Mouse (Mus musculus): ENCODE data around the gene Syn3. TPM values are rescaled to one million over a fixed set of nuclear protein-coding genes. Genes with fewer than 3 reads are reported as not detected.

Gene Syn3
- polyA plus RNA-seq, 1 experiment from 2014 or later, result 2.1 TPM

DNA sequence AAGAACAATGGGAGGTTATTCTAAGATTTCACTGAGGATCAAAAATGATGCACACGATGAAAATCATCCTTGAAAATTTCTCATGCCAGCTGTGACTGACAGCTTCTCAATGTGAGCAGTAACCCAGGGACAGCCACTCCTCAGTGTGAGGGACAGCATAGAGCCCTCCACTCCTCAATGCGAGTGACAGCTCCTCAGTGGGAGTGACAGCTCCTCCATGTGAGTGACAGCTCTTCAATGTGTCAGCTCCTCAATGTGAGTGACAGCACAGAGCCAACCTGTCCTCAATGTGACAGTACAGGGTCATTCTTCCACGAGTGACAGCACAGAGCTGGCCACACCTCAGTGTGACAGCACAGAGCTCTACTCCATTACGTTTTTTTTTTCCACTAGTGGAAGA is 310.1 kb downstream of the Syn3 start:
- no peaks in the 10 kb centered on the region for H3K27me3 ChIP-seq
- in situ Hi-C loops (cut with MboI; ENCODE audit: low pct_unique_long_range_greater_than_20kb), result no loop called here
- TF ChIP-seq CTCF (IDR thresholded peaks at IDR 0.05), result no peak
- POLR2A ChIA-PET, result no interaction called here
- CTCF ChIA-PET, result interaction anchor here (1.1 to 1.5 kb wide), 2 partner anchors 9 to 15 kb away, joined by 3 read pairs; no protein-coding TSS in a partner anchor
- DNase-seq (ENCODE audit: low read depth, low spot score) (no peak), ATAC-seq (no peak)

DNA sequence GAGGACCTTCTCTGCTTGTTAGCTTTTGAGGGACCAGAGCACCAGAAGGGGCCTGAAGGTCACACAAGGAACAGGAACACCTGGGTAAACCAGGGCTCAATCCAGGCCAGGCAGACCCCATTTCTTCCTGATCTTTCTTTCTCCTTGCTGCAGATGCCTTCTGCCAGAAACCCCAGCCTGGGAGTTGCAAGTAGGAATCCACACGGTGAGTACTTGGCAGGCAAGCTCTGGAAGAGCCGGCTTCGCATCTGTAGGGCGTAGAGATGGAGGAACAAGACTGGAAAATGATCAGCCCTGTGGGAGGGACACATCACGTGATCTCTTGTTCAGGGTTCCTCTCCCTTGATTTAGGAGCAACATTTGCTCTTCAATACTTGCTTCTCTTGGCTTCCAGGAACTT is 310.8 kb downstream of the Syn3 start:
- ATAC-seq, result no peak
- in situ Hi-C loops (cut with MboI; ENCODE audit: low pct_unique_long_range_greater_than_20kb), result no loop called here

DNA sequence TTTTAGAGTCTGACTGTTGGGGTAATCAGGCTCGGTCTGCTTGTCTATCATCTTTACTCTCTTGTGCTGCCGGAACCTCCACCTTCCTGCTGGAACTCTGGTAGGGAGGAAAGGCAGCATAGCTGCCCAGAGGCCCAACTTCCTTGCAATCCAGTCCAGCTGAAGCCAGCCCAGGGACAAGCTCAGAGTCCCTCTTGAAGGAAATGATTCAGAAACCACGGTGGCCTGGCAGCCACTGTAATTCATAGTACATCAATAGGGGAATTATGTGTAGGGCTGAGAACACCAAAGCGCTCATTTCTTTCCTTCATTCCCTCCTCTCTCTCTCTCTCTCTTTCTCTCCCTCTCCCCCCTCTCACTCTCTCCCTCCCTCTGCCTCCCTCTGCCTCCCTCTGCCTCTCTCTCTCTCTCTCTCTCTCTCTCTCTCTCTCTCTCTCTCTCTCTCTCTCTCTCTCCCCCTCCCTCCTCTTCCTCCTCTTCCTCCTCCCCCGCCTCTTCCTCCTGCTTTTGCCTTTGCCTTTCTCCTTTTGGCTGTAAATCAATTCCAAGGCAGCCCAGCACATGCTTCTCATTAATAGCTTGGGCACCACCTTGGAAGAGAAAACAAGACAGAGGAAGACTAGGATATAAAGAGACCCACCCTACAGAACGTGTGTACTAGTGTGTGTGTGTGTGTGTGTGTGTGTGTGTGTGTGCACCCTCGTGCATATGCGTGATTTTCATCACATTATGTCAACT is 315.4 kb downstream of the Syn3 start:
- DNase-seq (ENCODE audit: low read depth, low spot score), result no peak
- in situ Hi-C loops (cut with MboI; ENCODE audit: low pct_unique_long_range_greater_than_20kb), result loop anchor here (5.0 kb wide), 1 partner anchor 109 kb away; no protein-coding TSS in a partner anchor
- ChIA-PET POLR2A (no interaction called here), CTCF (no interaction called here)
- no peak for ATAC-seq
- no peaks in the 10 kb centered on the region for H3K27me3 ChIP-seq
- no peak for TF ChIP-seq CTCF (IDR thresholded peaks at IDR 0.05)

More for the DNA sequence above, 310.8 kb downstream of the Syn3 start:
- ChIA-PET CTCF (interaction anchor here (1.1 to 1.3 kb wide), 2 partner anchors 9 to 10 kb away, joined by 3 read pairs; no protein-coding TSS in a partner anchor), POLR2A (no interaction called here)
- no peaks in the 10 kb centered on the region for H3K27me3 ChIP-seq
- no peak for TF ChIP-seq CTCF (IDR thresholded peaks at IDR 0.05)
- no peak for DNase-seq (ENCODE audit: low read depth, low spot score)

DNA sequence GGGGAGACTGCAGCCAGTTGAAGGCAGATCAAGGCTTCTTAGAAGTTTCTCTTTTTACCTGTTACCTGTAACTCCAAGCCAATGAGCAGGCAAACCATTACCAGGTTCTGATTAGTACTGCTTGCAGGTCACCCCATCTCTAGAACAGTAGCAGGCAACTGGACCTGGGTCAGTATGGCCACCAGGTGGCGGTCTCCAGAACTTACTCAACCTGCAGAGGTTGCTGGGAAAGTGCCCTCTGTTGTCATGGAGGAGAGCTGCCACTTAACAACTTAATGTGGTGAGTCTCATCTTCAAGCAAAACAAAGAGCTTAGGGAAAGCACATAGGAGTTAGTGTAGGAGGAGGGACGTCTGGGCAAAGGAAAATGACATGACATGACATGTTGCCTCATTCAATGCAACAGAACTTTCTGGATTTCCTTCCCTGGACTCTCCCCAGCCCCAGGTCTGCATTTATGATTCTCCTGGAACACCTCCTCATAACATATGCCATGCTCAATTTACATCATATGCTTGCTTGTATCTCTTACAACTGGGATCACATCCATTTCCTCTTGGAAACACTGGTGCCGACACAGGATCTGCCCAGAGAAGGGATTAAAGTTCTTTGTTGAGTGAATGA is 316.4 kb downstream of the Syn3 start:
- DNase-seq (ENCODE audit: low read depth, low spot score) (no peak), ATAC-seq (no peak)
- peak; percentile 66 for TF ChIP-seq CTCF (IDR thresholded peaks at IDR 0.05)
- in situ Hi-C loops (cut with MboI; ENCODE audit: low pct_unique_long_range_greater_than_20kb), result loop anchor here (5.0 kb wide), 1 partner anchor 110 kb away; no protein-coding TSS in a partner anchor
- ChIA-PET CTCF (no interaction called here), POLR2A (interaction anchor here (0.6 kb wide), 1 partner anchor 95 kb away, joined by 3 read pairs; no protein-coding TSS in a partner anchor)
- no peaks in the 10 kb centered on the region for H3K27me3 ChIP-seq

DNA sequence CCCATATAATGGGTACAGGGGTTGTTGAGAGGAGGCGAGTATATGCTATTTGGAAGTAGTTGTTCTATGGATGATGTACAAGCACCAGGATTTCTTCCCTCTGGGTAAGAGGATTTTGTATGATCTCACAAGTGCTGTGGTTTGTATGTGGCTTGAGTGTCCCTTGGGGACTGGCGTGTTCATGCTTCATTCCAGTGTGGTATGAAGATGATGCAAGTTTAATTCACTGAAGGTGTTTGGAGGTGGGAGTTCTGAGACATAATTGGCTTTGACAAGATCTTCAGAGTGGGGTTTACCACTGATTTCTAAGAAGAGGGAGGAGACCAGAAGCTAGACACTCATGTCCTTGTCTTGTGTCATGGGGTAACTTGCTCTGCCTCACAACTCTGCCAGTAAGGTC is 322.3 kb downstream of the Syn3 start:
- no peak for DNase-seq (ENCODE audit: low read depth, low spot score)
- H3K27me3 ChIP-seq, result no peaks in the 10 kb centered on the region
- TF ChIP-seq CTCF (IDR thresholded peaks at IDR 0.05), result no peak
- ATAC-seq, result no peak
- CTCF ChIA-PET, result no interaction called here
- in situ Hi-C loops (cut with MboI; ENCODE audit: low pct_unique_long_range_greater_than_20kb), result no loop called here
- POLR2A ChIA-PET, result no interaction called here

DNA sequence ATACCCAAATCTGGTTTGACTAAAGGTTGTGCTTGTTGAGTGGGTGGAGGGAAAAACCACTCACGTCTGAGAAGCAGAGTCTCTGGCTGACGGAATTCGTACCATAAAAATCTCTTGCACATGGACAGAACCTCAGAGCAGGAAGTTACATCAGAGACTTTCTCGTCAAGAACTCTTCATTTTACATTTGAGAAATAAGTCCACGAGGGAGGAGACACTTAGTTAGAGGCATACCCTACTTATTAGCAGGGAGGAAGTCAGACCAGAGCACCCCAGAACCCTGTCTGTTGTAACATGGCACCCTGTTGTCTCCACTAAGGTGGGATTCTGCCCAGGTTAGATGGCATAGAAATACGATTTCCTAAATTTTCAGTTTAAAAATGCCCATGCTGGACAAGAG is 324.7 kb downstream of the Syn3 start:
- DNase-seq (ENCODE audit: low read depth, low spot score) (no peak), ATAC-seq (no peak)
- H3K27me3 ChIP-seq, result no peaks in the 10 kb centered on the region
- in situ Hi-C loops (cut with MboI; ENCODE audit: low pct_unique_long_range_greater_than_20kb), result no loop called here
- ChIA-PET POLR2A (interaction anchor here (0.6 to 1.1 kb wide), 2 partner anchors 9 to 20 kb away, joined by 3 to 4 read pairs; no protein-coding TSS in a partner anchor), CTCF (no interaction called here)
- no peak for TF ChIP-seq CTCF (IDR thresholded peaks at IDR 0.05)

DNA sequence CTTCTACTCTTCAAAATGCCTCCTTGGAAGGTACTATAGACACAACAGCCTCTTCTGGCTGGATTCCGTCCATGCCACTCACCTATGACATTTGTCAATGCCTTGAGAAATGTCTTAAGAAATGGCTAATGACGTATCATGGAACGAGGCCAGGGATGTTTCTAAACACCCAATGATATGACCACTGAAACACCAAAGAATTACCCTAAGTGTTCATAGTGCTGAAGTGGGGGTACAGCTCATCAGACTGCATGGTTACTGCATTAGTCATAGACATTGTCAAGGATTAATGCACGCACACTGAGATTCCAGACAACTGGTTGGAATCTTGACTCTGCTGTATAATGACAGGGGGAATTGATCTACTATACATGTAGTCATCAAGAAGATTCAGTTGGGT is 325.4 kb downstream of the Syn3 start:
- ChIA-PET CTCF (interaction anchor here (1.3 kb wide), 1 partner anchor 16 kb away, joined by 3 read pairs; no protein-coding TSS in a partner anchor), POLR2A (interaction anchor here (1.0 kb wide), 1 partner anchor 73 kb away, joined by 6 read pairs; no protein-coding TSS in a partner anchor)
- peak; percentile 87 for ATAC-seq
- TF ChIP-seq CTCF (IDR thresholded peaks at IDR 0.05), result no peak
- no peaks in the 10 kb centered on the region for H3K27me3 ChIP-seq
- in situ Hi-C loops (cut with MboI; ENCODE audit: low pct_unique_long_range_greater_than_20kb), result no loop called here
- peak; percentile 55 for DNase-seq (ENCODE audit: low read depth, low spot score)

DNA sequence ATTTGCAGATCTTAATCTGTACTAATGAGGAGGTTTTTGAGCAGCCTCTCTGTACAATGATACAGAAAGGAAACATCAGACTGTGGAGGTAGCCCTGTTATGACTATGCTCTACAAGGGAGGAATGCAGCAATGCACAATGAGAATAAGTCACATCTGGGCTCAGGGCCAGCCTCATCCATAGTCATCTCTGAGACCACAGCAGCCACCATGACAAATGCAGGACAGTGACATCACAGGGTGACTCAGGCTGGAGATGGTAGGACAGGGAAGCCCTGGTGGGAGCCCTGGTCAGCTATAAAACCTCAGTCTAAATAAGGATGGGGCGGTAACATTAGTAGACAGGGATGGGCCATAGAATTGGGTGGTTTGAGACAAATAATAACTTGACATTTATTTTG is 327.4 kb downstream of the Syn3 start:
- no peaks in the 10 kb centered on the region for H3K27me3 ChIP-seq
- TF ChIP-seq CTCF (IDR thresholded peaks at IDR 0.05), result no peak
- peak; percentile 33 for DNase-seq (ENCODE audit: low read depth, low spot score)
- ChIA-PET CTCF (no interaction called here), POLR2A (no interaction called here)
- in situ Hi-C loops (cut with MboI; ENCODE audit: low pct_unique_long_range_greater_than_20kb), result no loop called here
- ATAC-seq, result no peak

DNA sequence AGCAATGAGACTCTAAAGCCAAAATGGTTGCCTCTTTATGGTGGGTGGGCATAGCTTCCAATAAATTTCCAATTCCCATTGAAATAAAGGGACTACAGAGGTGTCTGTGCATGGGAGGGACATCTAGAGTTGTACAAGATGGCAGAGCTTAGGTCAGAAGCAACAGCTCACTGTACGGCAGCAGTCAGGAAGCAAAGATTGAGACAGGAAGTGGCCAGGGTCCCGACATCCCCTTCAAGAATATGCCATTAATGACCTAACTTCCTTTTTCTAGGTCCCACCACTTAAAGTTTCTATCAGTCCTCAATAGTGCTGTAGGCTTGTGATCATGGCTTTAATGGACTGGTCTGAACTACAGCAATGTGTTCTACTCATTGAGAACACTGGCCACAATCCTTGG is 330.6 kb downstream of the Syn3 start:
- no peak for TF ChIP-seq CTCF (IDR thresholded peaks at IDR 0.05)
- no peaks in the 10 kb centered on the region for H3K27me3 ChIP-seq
- no peak for DNase-seq (ENCODE audit: low read depth, low spot score)
- in situ Hi-C loops (cut with MboI; ENCODE audit: low pct_unique_long_range_greater_than_20kb), result no loop called here
- no peak for ATAC-seq
- ChIA-PET POLR2A (interaction anchor here (0.6 to 1.3 kb wide), 2 partner anchors 9 to 115 kb away, joined by 3 read pairs; no protein-coding TSS in a partner anchor), CTCF (interaction anchor here (1.4 kb wide), 1 partner anchor 11 kb away, joined by 4 read pairs; no protein-coding TSS in a partner anchor)

DNA sequence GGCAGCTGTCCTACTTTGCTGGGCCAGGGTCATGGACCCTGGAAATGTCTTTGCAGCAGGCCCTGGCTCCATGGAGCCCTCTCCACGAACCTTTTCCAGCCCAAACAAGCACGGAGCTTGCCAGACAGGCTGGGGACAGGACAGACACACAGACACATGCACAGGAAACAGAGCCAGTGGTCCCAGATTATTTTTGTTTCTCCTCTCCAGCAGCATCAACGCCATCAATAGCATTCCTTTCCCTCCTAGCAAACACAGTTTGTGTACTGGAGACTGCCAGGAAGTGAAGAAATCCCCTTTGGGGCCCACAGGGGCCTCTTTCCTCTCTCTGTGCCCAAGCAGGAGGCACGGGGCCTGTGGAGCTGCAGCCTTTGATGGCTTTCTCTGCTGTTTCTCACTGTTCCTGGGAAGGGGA is 331.8 kb downstream of the Syn3 start:
- in situ Hi-C loops (cut with MboI; ENCODE audit: low pct_unique_long_range_greater_than_20kb), result no loop called here
- no peak for TF ChIP-seq CTCF (IDR thresholded peaks at IDR 0.05)
- CTCF ChIA-PET, result interaction anchor here (1.3 kb wide), 1 partner anchor 38 kb away, joined by 3 read pairs; no protein-coding TSS in a partner anchor
- POLR2A ChIA-PET, result no interaction called here
- DNase-seq (ENCODE audit: low read depth, low spot score) (no peak), ATAC-seq (no peak)
- no peaks in the 10 kb centered on the region for H3K27me3 ChIP-seq

DNA sequence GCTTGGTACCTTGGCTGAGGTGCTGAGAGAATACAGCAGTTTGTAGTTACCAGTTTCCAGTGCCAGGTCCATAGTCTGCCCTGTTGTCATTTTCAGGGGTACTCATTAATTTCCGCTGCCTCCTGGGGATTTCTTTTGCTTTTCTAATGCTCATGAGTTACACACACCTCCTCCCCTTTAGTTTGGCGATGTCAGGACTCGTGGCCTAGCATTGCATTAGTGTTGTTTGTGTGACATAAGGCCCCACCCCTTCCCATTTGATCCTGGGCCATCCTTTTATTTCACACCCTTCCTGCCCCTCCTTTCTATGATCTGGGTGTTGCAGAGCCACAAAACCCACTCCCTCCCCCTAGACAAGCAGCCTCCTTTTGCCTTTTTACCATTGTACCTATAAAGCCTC is 334.6 kb downstream of the Syn3 start:
- in situ Hi-C loops (cut with MboI; ENCODE audit: low pct_unique_long_range_greater_than_20kb), result no loop called here
- POLR2A ChIA-PET, result no interaction called here
- H3K27me3 ChIP-seq, result no peaks in the 10 kb centered on the region
- no peak for ATAC-seq
- CTCF ChIA-PET, result no interaction called here
- TF ChIP-seq CTCF (IDR thresholded peaks at IDR 0.05), result no peak
- DNase-seq (ENCODE audit: low read depth, low spot score), result no peak
